Mouse (Mus musculus) layer of hippocampus, adult 2 months (tissue): Measurements from ENCODE around the gene Prr29. TPM values are rescaled to one million over a fixed set of nuclear protein-coding genes. Genes with fewer than 3 reads are reported as not detected.

ENCODE experiments used
- DNase-seq, 2 experiments: peaks; one replicate each; pipeline ENCODE4 v3.0.0; 2022; ENCODE audit warnings: low spot score in 2 of 2
- H3K27ac ChIP-seq: fragments of 200-600 bp; 2 replicates; pipeline ENCODE4 v1.8.1; 2022
- H3K4me3 ChIP-seq: fragments of 200-600 bp; 2 replicates; pipeline ENCODE4 v1.8.1; 2022; ENCODE audit warnings: mild to moderate bottlenecking
- CTCF ChIP-seq: fragments of 200-600 bp; conservative IDR thresholded peaks from 2 replicates; pipeline ENCODE4 v1.8.1; 2022; ENCODE audit warnings: antibody characterized with exemption, mild to moderate bottlenecking, moderate library complexity
- total RNA-seq, 2 experiments: library from RNA; stranded (reverse); gene quantifications; 2 replicates each; pipeline ENCODE4 v1.2.3; 2021

Gene Prr29
- total RNA-seq, 2 experiments from 2014 or later, result not detected

DNA sequence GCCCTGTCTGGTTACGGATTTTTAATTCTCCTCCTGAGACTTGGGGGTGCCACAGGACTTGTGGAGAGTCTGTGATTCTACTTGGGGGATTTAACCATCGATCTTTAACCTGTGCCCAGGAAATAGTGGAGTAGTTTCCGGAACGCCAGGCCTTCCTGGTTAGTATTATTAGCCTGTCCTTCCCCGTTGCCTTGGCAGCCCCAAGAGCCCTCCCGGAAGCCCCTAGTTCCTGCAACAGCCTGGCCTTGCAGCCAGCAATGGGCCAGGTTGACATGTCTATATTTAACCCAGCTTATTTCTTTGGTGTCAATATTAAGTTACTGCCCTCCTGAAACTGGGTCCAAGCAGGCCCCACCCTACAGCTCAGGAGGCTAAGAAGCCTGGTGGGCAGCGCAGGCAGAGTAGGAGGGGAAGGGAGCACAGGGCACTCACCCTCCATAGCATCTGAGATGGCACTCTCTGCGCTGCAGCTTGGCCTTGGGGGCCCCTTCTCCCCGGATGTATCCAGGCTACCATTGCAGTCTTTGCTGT, 24.2 kb upstream of the Prr29 start:
- H3K27ac ChIP-seq, result no peak overlapping the region
- DNase-seq, result no peak
- H3K4me3 ChIP-seq, result no peak overlapping the region
- no peak for TF ChIP-seq CTCF

- H3K27ac ChIP-seq, result no peak overlapping the region
- no peak for TF ChIP-seq CTCF
- H3K4me3 ChIP-seq, result no peak overlapping the region
- no peak for DNase-seq
Measured at GRCm38 (mm10) chr11:106344910-106345309, 20.4 kb upstream of the Prr29 start.

DNA sequence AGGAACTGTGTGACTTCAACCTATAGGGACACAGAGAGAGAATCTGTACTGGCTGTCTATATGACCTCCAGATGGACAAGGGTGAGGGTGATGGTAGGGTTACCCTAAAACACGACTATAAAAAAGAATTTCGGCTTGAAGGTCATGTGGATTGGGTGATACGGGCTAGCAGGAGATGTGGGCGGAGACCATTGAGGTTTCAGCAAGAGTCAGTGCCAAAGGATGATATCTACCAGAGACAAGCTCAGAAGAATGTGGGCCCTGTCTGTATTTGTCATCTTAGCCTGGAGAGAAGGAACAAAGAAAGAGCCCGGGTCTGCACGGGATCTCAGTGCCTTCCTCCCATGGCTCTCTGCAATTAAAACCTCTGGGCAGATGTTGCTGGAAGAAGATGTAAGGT, 15.5 kb upstream of the Prr29 start:
- no peak overlapping the region for H3K27ac ChIP-seq
- TF ChIP-seq CTCF, result no peak
- DNase-seq, result no peak

GRCm38 (mm10) chr11:106350853-106351252, 14.4 kb upstream of the Prr29 start:
- no peak for TF ChIP-seq CTCF
- H3K27ac ChIP-seq, result no peak overlapping the region
- no peak overlapping the region for H3K4me3 ChIP-seq
- DNase-seq, result no peak

More for the DNA sequence above, 15.5 kb upstream of the Prr29 start:
- no peak overlapping the region for H3K4me3 ChIP-seq

DNA sequence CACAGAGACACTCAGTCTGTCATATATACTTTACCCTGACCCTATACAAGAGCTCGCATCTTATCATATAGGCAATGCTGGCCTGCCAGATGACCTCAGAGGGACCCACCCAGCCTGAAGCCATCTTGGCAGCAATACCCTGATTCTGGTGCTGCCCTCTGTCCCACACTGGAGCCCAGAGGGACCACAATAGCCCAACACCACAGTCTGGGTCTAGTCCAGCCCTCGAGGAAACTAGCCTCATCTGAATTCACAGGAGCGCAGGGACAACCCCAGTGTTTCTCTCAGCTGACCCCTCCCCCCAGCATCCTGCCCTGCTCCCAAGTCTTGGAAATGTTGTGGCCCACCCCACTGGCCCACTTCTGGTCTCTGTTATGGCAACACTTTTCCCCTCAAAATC, 14.0 kb upstream of the Prr29 start:
- Histone ChIP-seq H3K27ac (no peak overlapping the region), H3K4me3 (no peak overlapping the region)
- TF ChIP-seq CTCF, result no peak
- no peak for DNase-seq

GRCm38 (mm10) chr11:106351941-106352340, 13.3 kb upstream of the Prr29 start:
- no peak for TF ChIP-seq CTCF
- no peak overlapping the region for H3K4me3 ChIP-seq
- H3K27ac ChIP-seq, result no peak overlapping the region
- no peak for DNase-seq

- no peak within 1 kb of the TSS for H3K4me3 ChIP-seq
- no peak for DNase-seq
- H3K27ac ChIP-seq, result no peak within 1 kb of the TSS
- no peak for TF ChIP-seq CTCF
Measured at GRCm38 (mm10) chr11:106353188-106353587, 12.1 kb upstream of the Prr29 start, which contains the start of gene Scn4a. Gene Scn4a (minus strand): TSS chr11:106353288.

DNA sequence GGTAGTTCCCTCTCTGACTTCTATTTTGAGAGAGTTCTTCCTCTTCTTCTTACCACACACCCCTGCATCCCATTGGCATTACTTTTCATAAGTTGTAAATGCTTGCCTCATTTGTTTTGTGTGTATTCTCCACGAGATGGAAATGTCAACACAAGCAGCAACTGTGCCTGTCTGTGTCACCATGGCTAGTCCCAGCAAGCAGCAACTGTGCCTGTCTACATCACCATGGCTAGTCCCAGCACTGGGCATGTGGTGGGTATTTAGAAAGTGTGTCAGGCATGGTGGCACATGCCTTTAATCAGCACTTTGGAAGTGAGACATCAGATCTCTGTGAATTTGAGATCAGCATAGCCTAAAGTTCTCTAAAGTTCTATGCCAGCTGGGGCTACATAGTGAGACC, 11.1 kb upstream of the Prr29 start:
- DNase-seq, result no peak
- H3K4me3 ChIP-seq, result no peak overlapping the region
- no peak overlapping the region for H3K27ac ChIP-seq
- TF ChIP-seq CTCF, result no peak

DNA sequence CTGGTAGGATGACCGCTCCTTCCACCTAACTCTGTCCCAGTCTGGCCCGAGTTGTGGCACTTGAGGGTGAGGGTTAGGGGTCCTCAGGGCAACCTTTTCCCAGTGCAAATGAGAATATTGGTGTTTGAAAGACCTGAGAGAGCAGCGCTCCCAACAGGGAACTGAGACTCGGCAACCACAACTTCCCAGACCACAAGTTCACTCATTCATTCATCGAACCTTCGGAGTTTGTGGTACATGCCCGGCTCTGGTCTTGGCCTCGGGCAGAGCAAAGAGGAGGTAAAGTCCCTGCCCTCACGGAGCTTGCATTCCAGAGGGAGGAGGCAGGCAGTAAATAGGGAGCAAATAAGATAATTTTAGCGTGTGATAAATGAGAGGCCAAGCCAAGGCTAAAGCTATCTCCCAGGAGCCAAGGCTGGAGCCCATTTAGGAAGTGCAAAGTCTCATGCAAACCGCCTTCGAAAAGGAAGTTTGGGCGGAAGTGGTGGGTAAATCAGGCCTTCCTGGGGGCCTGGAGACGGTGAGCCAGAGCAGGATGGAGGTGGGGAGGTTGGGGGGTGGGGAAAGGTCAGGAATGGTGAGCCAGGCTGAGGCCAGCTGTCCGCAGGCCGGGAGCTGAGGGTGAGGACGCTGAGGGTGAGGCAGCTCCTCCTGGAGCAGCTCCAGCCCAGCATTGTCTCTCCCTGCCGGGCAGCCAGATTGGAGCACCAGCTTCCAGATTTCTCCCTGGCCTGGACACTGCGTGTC, 9.7 kb upstream of the Prr29 start:
- no peak overlapping the region for H3K27ac ChIP-seq
- TF ChIP-seq CTCF, result no peak
- no peak for DNase-seq
- H3K4me3 ChIP-seq, result no peak overlapping the region

- no peak for DNase-seq
- H3K4me3 ChIP-seq, result no peak overlapping the region
- TF ChIP-seq CTCF, result peak; percentile 49
- no peak overlapping the region for H3K27ac ChIP-seq
Measured at GRCm38 (mm10) chr11:106359350-106359749, 5.9 kb upstream of the Prr29 start.

DNA sequence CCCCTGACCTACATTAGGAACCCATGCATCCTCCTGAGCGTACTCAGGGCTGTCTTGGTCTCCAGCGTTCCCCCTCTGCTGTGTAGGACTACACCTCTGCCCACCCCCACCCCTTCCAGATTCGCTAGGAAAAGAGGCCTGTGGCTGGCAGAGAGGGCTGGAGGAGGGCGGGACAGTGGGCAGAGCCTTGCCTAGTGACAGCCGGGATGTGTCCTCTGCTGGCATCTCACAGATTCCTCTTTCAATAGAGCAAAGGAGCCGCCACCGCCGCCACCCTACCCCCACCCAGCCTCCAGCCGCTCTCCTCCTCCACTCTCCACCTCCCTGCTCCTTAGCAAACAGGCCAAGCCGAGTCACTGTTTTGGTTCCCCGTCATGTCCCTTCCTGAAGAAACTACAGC, 560 bp upstream of the Prr29 start:
- H3K27ac ChIP-seq, result no peak overlapping the region
- no peak overlapping the region for H3K4me3 ChIP-seq
- TF ChIP-seq CTCF, result no peak
- no peak for DNase-seq

DNA sequence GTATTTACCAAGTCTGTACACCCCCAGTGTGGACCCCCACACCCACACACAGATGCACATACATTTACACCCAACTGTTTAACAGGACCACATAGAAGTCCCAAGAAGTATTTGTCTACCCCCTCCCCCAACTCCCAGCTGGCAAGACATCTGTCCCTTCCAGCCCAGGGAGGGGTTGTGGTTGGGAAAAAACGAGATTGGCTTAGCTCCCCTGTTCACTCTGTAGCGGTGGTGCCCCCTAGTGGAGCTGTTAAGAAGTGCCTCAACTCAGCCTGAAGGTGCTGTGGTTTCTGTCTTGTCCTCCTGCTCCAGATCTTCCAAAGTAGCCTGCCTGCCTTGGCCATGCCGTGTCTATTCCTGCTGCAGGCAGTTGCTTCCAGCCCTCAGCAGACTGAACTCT, 1.0 kb downstream of the Prr29 start:
- Histone ChIP-seq H3K4me3 (no peak overlapping the region), H3K27ac (no peak overlapping the region)
- peak; percentile 96 for TF ChIP-seq CTCF
- DNase-seq, result peak; percentile 85 to 91

DNA sequence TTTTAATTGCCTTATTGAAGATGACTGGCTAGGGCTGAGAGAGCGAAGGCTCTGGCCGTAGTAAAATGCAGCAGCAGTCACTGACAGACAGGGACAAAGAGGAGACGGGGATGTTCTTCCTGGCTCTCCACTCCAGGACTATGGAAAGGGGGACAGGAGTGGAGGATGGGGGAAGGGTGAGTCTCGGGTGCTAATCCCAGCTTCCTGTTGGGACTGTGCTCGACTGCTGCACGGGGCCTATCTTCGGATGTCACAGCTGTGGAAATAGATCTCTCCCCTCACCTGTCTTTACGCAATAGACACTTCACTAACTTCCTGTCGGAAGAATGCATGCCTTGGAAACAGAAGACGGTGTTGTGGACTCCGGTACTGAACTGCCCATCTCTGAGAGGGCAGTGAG, 8.7 kb downstream of the Prr29 start:
- Histone ChIP-seq H3K4me3 (no peak overlapping the region), H3K27ac (no peak overlapping the region)
- TF ChIP-seq CTCF, result no peak
- no peak for DNase-seq

- no peak for TF ChIP-seq CTCF
- H3K27ac ChIP-seq, result no peak overlapping the region
- H3K4me3 ChIP-seq, result no peak overlapping the region
- DNase-seq, result no peak
Measured at GRCm38 (mm10) chr11:106374559-106374958, 9.3 kb downstream of the Prr29 start.
